Mouse (Mus musculus): ENCODE measurements around the gene Cept1. TPM values are rescaled to one million over a fixed set of nuclear protein-coding genes. Genes with fewer than 3 reads are reported as not detected.

Gene Cept1
- polyA plus RNA-seq (2012), result 1.8 and 3.0 TPM in 2 replicates

DNA sequence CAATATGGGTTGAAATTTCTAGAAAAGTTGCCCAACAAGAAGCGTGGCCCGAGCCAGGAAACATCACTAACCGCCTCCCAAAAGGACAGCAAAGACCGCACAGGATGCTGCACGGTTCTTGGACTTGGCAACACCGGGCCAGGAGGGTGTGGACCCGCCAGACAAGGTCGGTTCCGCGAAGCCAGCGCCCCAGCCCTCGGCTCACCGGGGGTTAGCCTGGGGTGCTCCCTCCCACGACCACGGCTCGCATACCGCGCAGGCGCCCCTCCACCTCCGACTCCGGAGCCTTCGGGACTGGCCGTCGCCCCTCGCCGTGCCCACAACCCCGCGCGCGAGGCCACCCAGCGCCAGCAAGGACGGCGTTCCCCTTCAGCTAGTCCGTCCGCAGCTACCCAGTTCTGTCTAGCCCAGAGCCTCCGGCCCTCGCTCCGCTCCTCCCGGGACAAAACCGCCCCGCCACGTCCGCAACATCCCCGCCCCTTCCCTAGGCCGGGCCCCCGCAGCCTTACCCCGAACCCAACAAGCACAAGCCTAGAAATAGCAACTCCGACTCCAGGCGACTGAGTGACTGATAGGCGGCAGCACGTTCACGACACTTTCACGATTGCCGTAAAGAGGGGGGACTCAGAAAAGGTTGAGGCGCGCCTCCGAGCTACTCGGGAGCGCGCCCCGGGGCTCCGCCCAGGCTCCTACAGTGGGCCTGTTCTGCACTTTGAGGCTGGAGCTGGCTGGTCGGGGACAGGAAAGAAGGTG, at the start of gene Cept1, which contains the start of gene Dram2:
TSS of gene Cept1 (minus strand) at position 632 of the 753 bp plus-strand sequence.
TSS of gene Dram2 (plus strand) at position 628 of the 753 bp plus-strand sequence.

DNA sequence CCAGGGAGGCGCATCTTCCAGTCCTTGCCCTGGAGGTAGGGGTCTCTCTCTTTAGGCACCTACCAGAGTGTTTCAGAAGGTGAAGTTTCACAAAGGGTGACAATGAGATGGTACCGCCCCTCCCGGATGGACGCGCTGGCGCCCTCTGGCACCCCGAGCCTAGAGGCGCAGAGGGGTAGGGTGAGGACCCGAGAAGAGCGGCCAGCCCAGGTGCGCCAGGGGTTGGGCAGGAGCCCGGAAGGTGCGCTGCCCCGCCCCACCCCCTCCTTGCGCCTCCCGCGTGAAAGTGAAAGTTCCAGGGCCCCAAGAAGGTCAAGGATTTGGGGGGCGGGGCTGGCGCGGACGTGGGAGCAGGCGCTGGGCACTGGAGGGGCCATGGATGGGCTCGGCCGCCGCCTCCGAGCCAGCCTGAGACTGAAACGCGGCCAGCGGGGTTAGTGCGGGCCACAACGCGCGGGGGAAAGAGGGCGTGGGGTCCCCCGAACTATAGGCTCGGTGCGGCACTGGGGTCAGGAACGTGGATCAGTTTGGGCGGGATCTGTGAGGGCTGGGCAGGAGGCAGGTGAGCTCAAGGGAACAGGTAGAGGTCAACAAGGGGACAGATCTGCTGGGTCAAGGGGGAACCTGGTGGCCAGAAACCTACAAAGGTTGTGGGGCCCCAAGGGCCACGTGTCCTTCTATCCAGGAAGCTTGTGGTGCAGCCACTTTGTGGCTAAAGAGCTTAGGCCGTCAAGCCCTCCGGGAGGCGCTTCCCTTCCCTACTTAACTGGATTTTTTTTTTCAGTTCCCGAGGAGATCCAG, 65.1 kb downstream of the Cept1 start, which contains the start of gene Dennd2d:
TSS of gene Dennd2d (plus strand) at position 125 of the 801 bp plus-strand sequence.

Other genes starting within 250 kb of the Cept1 start
- not detected in 2 replicates for gene Chil6, start 141.6 kb downstream of the Cept1 start, polyA plus RNA-seq (2012)
- 11.6 and 17.2 TPM in 2 replicates for gene Dennd2d, start 65.4 kb downstream of the Cept1 start, polyA plus RNA-seq (2012)
- gene Dram2, start within 50 bp of the Cept1 start, polyA plus RNA-seq (2012), result 1.5 and 2.5 TPM in 2 replicates
- 1.2 and 1.8 TPM in 2 replicates for gene Lrif1, start 137.2 kb upstream of the Cept1 start, polyA plus RNA-seq (2012)
- gene Cd53, start 242.3 kb upstream of the Cept1 start, polyA plus RNA-seq (2012), result 4.7 and 6.2 TPM in 2 replicates

Measured in megakaryocyte-erythroid progenitor cell, adult 5 weeks (primary cell).